Mouse (Mus musculus) v-Abl transformed pro-B cells (cell line): ENCODE measurements around the gene Lexm.

Source experiments
- in situ Hi-C, 2 experiments: fragments of 400-800 bp; cut with MboI; formaldehyde crosslinking; loops; one replicate each; pipeline ENCODE4 v1.15.1; 2025; ENCODE audit not compliant: unreplicated experiment in 2 of 2

Lexm gene

GRCm38 (mm10) chr4:106593636-106594035 is 23.4 kb downstream of the Lexm start:
- in situ Hi-C loops: loop anchor here in 1 of 2 experiments (10.0 kb wide), 1 partner anchor 59 kb away; no protein-coding TSS in a partner anchor

DNA sequence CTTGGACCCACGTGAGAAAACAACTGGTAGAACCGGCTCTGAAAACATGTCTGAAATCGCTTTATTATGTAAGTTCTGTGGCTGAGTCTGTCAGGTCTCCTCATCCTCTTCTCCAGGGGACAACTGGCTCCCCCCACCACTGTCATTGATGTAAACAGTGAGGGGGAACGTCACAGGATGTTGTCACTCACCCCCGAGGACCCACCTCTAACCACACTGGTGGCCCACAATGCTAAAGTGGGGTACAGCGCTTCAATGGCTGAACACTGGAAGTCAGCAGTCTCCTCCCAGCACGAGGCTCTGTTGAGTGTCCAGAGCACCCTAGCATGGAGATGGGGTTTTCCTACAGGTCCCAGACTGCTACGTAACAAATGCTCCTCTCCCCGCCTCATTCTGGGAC is 26.2 kb downstream of the Lexm start:
- in situ Hi-C loops: loop anchor here in 1 of 2 experiments (10.0 kb wide), 1 partner anchor 56 kb away; no protein-coding TSS in a partner anchor

- in situ Hi-C loops: loop anchor here in 1 of 2 experiments (10.0 kb wide), 1 partner anchor 55 kb away; no protein-coding TSS in a partner anchor
Observed at GRCm38 (mm10) chr4:106590142-106590541, 26.9 kb downstream of the Lexm start.

DNA sequence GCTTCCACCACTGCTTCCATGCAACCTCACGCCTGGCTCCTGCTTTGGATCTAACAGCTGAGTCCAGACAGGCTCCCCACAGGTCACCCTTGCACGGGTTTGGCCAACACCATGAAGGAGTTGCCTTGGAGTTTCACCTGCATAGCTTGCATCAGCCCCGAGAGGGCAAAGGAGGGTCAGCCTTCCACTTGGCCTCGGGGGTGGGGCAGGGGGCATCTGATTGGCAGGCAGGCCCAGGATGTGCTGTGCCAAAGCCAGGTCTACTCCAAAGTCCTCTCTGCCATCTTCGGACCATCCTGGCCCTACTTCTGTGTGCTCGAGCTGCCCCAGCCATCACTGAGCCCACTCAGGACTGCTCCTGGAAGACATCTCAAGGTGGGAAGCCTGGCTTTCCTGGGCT is 30.0 kb downstream of the Lexm start:
- in situ Hi-C loops: no loop called here

- in situ Hi-C loops: no loop called here
Observed at GRCm38 (mm10) chr4:106584665-106585064, 32.4 kb downstream of the Lexm start.

DNA sequence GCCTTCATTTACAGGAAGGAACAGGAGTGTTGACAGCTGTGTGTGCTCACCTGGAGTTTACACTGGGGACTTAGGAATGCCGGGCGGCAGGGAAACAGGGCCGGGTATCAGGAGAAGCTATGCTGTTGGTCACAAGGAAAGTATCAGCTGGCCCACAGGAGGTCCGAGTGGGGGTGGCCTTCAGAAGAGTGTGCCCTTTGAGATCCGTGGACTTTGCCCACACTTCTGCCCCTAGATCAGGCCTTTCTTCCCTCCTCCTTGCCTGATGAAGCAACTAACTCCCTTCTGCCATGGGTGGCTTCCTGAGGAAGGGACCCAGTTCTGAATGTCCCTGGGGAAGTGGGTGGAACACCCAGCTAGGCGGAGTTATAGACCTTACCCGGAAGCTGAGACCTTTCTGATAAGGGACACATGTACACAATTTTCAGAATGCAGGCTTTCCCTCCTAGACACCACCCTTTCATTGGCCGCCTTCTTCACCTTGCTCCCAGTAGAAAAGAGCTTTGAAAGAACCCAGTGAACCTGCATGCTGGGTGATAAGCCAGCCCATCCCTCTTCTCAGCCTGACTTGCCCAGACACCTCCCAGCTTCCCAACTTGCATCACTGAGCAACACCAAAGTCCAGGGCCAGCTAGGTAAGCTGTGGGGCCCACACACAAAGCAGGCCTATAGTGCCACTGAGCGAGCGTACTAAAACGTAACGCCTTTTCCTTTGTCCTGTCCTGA is 34.5 kb downstream of the Lexm start:
- in situ Hi-C loops: no loop called here

DNA sequence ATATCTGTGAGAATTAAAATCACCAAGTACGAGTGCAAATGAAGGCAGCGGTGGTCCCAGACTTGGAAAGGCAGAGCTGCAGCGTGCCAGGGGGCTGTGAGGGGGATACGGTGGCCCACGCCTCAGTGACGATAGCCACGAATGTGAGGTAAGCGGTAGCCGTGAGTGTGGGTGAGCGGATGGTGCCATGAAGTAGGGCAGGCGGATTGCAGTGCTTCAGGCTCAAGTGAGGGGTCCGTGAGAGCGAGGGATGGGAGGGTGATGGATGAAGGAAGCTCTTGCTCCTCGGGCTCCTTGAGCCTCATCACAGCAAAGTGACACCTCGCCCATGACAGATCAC is 35.2 kb downstream of the Lexm start:
- in situ Hi-C loops: no loop called here

DNA sequence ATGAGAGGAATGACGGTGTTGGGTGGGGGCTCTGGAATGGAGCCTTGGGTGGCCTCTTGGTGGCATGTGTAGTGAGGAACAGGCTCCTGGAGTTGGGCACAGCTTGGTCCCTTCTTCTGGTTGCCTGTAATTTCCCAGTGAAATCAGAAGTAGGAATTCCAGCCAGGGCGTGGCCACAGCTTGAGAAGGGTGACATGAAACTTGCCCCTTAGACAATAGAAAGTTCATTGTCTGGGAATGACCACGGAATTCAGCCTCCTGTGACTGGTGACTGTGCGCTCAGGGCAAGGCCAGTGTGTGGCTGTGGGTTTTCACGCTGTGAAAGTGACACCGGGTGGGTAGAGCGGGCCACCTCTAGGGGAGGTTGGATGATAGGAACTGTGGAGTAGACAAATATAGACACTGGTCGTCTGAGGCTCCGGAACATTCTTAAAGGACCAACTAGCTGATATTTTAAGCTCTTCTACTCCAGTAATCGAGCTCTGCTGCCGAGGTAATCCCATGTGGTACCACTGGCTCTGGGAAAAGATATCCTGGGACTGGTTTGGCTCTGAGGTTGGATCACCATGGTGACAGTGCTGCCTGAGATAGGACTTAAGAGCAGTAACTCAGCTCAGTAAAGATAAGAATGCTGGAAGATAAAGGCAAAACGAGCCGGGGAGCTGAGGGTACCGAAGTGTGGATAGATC is 35.7 kb downstream of the Lexm start:
- in situ Hi-C loops: no loop called here

GRCm38 (mm10) chr4:106577511-106577910 is 39.5 kb downstream of the Lexm start:
- in situ Hi-C loops: no loop called here

DNA sequence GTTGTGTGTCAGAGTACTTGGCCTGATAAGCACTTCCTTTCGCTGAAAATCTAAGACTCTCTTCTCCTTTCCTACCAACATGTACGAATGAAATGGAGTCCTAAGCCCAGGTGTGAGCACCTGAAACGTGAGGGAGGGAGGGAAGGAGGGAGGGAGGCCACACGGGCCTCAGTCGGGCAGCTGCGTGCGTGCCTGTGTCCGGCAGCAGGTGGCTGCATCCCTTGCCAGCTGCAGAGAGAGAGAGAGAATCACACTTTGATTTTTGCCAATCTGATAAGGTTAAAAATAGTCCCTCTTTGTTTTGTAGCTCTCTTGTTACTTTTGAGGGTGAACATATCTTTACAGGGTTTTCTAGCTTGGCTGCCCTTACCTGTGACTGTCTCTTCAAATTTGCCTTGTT is 42.0 kb downstream of the Lexm start:
- in situ Hi-C loops: no loop called here

GRCm38 (mm10) chr4:106571081-106571724 is 45.8 kb downstream of the Lexm start:
- in situ Hi-C loops: loop anchor here in 1 of 2 experiments (5.0 kb wide), 1 partner anchor 34 kb away; no protein-coding TSS in a partner anchor

DNA sequence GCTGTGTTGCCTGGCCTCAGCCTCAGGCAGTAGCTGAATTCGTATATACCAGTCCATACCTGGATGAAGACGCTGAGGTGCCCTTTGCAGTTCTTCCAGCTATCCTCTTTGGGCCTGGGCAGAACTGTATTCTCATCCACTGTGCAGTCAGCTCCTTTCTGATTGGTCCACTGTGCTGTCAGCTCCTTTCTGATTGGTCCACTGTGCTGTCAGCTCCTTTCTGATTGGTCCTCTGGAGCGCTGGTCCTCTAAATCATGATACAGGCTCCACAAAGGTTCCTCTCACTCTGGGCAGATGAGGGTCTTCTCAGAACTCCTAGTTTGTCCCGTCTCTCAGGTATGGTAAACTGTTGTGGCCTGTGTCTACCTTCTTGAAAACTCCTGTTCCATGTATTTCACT is 47.4 kb downstream of the Lexm start:
- in situ Hi-C loops: loop anchor here in 1 of 2 experiments (5.0 kb wide), 1 partner anchor 32 kb away; no protein-coding TSS in a partner anchor

DNA sequence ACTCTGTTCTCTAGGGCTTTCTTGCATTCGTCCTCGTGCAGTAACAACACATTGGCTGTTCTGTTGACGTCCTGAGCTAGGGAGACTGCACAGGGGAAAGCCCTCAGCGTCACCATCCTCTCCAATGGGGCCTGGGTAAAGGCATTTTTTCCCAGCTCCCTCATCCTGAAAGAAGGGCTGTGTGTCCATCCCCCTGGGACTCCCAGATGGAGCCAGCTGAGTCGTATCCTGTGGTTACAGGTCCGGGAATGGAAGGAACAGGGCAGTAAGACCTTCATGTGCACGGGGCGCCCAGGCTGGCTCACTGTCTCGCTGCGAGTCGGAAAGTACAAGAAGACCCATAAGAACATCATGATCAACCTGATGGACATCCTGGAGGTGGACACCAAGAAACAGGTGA is 52.9 kb downstream of the Lexm start:
- in situ Hi-C loops: no loop called here

DNA sequence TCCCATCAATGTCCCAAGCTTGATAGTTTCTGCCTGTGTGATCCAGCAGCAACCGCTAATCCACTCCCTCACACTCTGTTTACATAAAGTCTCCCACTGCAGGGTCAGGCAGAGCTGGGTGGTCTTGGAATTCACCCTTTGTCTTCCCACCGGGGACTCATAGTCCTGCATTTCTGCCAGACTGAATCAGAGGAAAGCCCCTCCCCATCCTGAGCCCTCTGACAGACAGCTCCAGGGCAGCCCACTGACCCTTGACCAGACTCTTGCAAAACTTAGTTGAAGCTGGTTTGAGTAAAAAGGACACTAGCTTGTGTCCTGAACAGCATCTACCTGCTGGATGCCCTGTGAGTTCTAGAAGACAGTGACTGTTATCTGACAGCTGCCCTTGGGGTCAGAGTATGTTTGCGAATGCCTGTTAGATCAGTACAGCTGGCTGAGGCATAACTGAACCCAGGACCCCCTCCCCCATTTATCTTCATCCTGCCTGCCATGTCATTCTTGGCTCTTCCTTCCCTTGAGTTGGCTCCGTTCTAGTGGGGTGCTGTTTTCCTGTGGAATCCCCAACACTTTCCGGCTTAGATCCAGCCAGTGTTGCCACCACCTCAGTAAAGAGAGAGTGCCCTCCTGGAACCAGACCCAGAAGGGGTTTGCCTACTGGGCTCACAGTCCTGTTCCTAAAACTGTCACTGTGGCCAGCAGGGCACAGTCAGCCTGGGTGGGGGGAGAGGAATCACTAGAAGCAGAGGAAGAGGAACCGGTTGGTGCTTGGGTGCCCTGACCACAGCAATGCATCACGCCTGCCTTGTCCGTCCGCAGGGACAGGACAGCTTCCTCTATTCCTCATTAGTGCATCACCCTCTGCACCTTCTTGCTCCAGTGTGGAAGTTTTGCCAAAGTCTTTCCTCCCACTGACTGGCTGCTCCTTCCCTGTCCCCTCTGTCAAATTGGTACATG is 53.9 kb downstream of the Lexm start:
- in situ Hi-C loops: no loop called here

GRCm38 (mm10) chr4:106562006-106562405 is 55.0 kb downstream of the Lexm start:
- in situ Hi-C loops: no loop called here

DNA sequence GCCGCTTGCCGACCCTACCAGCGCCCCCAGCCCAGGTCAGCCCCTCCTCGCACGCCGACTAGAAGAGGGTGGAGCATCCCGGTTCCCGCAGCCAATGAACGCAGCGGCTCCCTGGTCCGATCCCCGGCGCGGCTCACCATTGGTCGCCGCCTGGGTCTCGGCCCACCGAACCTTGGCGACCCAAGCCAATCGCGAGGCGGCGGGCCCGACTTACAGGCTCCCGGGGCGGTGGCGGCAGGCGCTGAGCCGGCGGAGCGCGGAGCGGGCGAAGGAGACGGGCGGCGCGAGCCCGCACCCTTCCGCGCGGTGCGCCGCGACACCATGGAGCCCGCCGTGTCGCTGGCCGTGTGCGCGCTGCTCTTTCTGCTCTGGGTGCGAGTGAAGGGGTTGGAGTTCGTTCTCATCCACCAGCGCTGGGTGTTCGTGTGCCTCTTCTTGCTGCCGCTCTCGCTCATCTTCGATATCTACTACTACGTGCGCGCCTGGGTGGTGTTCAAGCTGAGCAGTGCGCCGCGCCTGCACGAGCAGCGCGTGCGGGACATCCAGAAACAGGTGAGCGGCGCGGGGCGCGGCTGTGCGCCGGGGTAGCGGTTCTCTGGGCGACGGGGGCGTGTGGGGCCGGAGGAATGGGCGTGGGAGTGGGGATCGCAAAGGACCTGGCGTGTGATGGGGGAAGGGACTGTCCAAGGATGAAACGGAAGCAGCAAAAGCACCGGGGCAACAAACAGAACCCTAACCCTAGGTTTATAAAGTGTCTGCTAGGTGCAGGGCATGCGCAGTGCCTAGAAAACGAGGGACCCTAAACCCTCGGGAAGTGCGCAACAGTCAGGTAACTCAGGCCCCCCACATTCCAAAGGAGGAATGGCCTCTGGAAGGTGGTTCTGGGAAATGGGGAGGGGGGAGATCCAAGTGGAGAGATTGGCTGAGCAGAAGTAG is 55.9 kb downstream of the Lexm start, which contains the start of gene Dhcr24:
TSS of gene Dhcr24 (plus strand) at position 193 of the 936 bp plus-strand sequence.
- in situ Hi-C loops: no loop called here

GRCm38 (mm10) chr4:106560213-106560845 is 56.7 kb downstream of the Lexm start:
- in situ Hi-C loops: no loop called here

DNA sequence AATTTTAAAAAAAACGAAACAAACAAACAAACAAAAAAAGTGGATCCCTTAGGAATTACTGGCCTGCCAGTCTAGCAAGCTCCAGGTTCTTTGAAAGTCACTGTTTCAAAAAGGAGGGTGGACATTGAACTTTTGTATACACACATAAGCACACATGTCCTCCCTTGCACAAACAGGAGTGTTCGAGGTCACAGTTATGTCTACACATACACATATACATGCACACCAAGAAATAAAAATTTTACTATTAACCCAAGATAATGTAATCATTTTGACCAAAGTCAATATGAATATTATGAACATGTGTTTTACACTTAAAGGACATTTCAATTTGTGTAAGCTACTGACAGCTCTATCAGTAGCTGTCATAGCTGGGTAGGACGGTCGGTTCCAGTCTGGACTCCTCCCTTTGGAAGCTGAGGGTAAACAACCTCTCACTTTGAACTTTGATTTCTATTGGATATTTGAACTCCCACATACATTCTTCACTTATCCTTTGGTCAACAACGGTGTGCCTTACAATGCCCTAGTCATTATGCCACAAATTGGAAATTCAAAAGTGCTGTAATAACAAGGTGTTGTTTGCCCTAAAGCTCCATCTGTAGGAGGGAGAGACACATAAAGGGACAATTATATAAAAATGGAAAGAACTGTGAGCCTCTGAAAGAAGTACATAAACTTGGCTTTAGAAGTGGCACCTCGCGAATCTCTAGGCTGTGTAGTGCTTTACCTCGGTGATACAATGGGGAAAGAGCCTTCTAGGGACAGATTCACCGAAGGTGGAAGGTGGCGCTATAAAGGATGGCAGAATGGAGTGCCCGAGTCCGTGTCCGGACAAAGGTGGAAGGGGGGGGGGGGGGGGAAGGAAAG is 57.5 kb downstream of the Lexm start:
- in situ Hi-C loops: no loop called here
